Mouse (Mus musculus) left cerebral cortex, adult 2 months (tissue): ENCODE measurements around the gene Olfr143. TPM values are rescaled to one million over a fixed set of nuclear protein-coding genes. Genes with fewer than 3 reads are reported as not detected.

Source experiments
- DNase-seq, 2 experiments: peaks; one replicate each; pipeline ENCODE4 v3.0.0; 2021 to 2022; ENCODE audit warnings: low spot score in 2 of 2, mixed read lengths in 1 of 2; ENCODE audit errors: extremely low spot score in 1 of 2
- H3K27ac ChIP-seq: fragments of 200-600 bp; 2 replicates; pipeline ENCODE4 v1.8.1; 2022
- H3K4me3 ChIP-seq: fragments of 200-600 bp; 2 replicates; pipeline ENCODE4 v1.8.1; 2022
- CTCF ChIP-seq: fragments of 200-600 bp; IDR thresholded peaks from 2 replicates; pipeline ENCODE4 v1.8.1; 2022; ENCODE audit warnings: antibody characterized with exemption, mild to moderate bottlenecking, moderate library complexity
- intact Hi-C: fragments of 180-260 bp; cut with DNase I; formaldehyde crosslinking; loops from one replicate; pipeline ENCODE4 v1.15.1; 2025
- long read RNA-seq, 2 experiments: library from polyadenylated mRNA; stranded (forward); transcript quantifications; one replicate each; pipeline ENCODE4 v2.0.0; 2021; ENCODE audit warnings: borderline mapping rate in 2 of 2
- total RNA-seq, 2 experiments: library from RNA; stranded (reverse); gene quantifications; 2 replicates each; pipeline ENCODE4 v1.2.3; 2021

Olfr143 gene
- not detected for total RNA-seq
- long read RNA-seq, experiment 1: 0 reads
- long read RNA-seq, experiment 2: 0 reads

- H3K4me3 ChIP-seq: no peak within 1 kb of the TSS
- DNase-seq: no peak
- intact Hi-C loops: no loop called here
- TF ChIP-seq CTCF: no peak
- H3K27ac ChIP-seq: no peak within 1 kb of the TSS
Observed at GRCm38 (mm10) chr9:38252474-38252873, at the start of gene Olfr143. TSS of gene Olfr143 (plus strand) at chr9:38252774.

GRCm38 (mm10) chr9:38208065-38208464 lies 44.5 kb upstream of the Olfr143 start, which contains the start of gene Olfr893:
TSS of gene Olfr893 (plus strand) at chr9:38208365.
- no peak within 1 kb of the TSS for H3K4me3 ChIP-seq
- intact Hi-C loops: no loop called here
- TF ChIP-seq CTCF: no peak
- DNase-seq: no peak
- H3K27ac ChIP-seq: no peak within 1 kb of the TSS

- Histone ChIP-seq H3K4me3 (no peak within 1 kb of the TSS), H3K27ac (no peak within 1 kb of the TSS)
- no peak for TF ChIP-seq CTCF
- no peak for DNase-seq
- intact Hi-C loops: no loop called here
Observed at GRCm38 (mm10) chr9:38217755-38218154, 34.8 kb upstream of the Olfr143 start, which contains the start of gene Olfr894. TSS of gene Olfr894 (plus strand) at chr9:38218055.

- intact Hi-C loops: no loop called here
- DNase-seq: no peak
- Histone ChIP-seq H3K27ac (no peak within 1 kb of the TSS), H3K4me3 (no peak within 1 kb of the TSS)
- TF ChIP-seq CTCF: no peak
Observed at GRCm38 (mm10) chr9:38267551-38267950, 15.0 kb downstream of the Olfr143 start, which contains the start of gene Olfr895. TSS of gene Olfr895 (plus strand) at chr9:38267851.

- DNase-seq: no peak
- TF ChIP-seq CTCF: no peak
- intact Hi-C loops: no loop called here
- H3K4me3 ChIP-seq: no peak within 1 kb of the TSS
- no peak within 1 kb of the TSS for H3K27ac ChIP-seq
Observed at GRCm38 (mm10) chr9:38290807-38291206, 38.2 kb downstream of the Olfr143 start, which contains the start of gene Olfr896-ps1. TSS of gene Olfr896-ps1 (plus strand) at chr9:38291107.

Other genes starting within 250 kb of the Olfr143 start
- gene Olfr883, start 227.0 kb upstream of the Olfr143 start, total RNA-seq: not detected
- gene Olfr884, start 206.2 kb upstream of the Olfr143 start, total RNA-seq: not detected
- gene Olfr885, start 191.5 kb upstream of the Olfr143 start, total RNA-seq: not detected
- not detected for gene Olfr887, start 168.7 kb upstream of the Olfr143 start, total RNA-seq
- not detected for gene Olfr888, start 144.6 kb upstream of the Olfr143 start, total RNA-seq
- not detected for gene Olfr889, start 137.6 kb upstream of the Olfr143 start, total RNA-seq
- gene Olfr890, start 110.3 kb upstream of the Olfr143 start, total RNA-seq: not detected
- gene Olfr891, start 72.0 kb upstream of the Olfr143 start, total RNA-seq: not detected
- gene Olfr893, start 44.4 kb upstream of the Olfr143 start, total RNA-seq: not detected
- gene Olfr894, start 34.7 kb upstream of the Olfr143 start, total RNA-seq: not detected
- gene Olfr895, start 15.1 kb downstream of the Olfr143 start, total RNA-seq: not detected
- gene Olfr896-ps1, start 38.3 kb downstream of the Olfr143 start, total RNA-seq: not detected
- not detected for gene Olfr25, start 76.3 kb downstream of the Olfr143 start, total RNA-seq
- not detected for gene Olfr898, start 95.6 kb downstream of the Olfr143 start, total RNA-seq
- gene Olfr250, start 114.1 kb downstream of the Olfr143 start, total RNA-seq: not detected
- not detected for gene Olfr251, start 124.3 kb downstream of the Olfr143 start, total RNA-seq
- not detected for gene Olfr147, start 148.9 kb downstream of the Olfr143 start, total RNA-seq
- not detected for gene Olfr901, start 176.7 kb downstream of the Olfr143 start, total RNA-seq
- not detected for gene Olfr902, start 194.9 kb downstream of the Olfr143 start, total RNA-seq
- not detected for gene Olfr904, start 210.4 kb downstream of the Olfr143 start, total RNA-seq
- gene Olfr905, start 218.3 kb downstream of the Olfr143 start, total RNA-seq: not detected
- gene Olfr906, start 234.3 kb downstream of the Olfr143 start, total RNA-seq: not detected
- not detected for gene Olfr907, start 243.0 kb downstream of the Olfr143 start, total RNA-seq